Mouse (Mus musculus) lung, postnatal 0 days (tissue): ENCODE data around the gene Chd3.

Source experiments
- CTCF ChIP-seq: IDR thresholded peaks from 2 replicates; pipeline ENCODE4 v1.5.1; 2016; ENCODE audit warnings: antibody characterized with exemption, mild to moderate bottlenecking
- EP300 ChIP-seq: IDR thresholded peaks from 2 replicates; pipeline ENCODE4 v1.6.1; 2016; ENCODE audit warnings: antibody characterized with exemption, mild to moderate bottlenecking, control low read depth

- TF ChIP-seq EP300 (no peak), CTCF (no peak)
Observed at GRCm38 (mm10) chr11:69377766-69378165, 8.6 kb upstream of the Chd3 start.
